Mouse (Mus musculus) erythroblast, embryonic 14.5 days (primary cell): Measurements from ENCODE around the gene Sox8.

Experiments used
- GATA1 ChIP-seq: IDR thresholded peaks from 2 replicates; pipeline ENCODE4 v1.6.1; 2012; ENCODE audit warnings: low read length, inconsistent platforms, mixed read lengths
- TAL1 ChIP-seq: IDR thresholded peaks from 3 replicates; pipeline ENCODE4 v1.6.1; 2012; ENCODE audit warnings: low read length, inconsistent platforms, mixed read lengths

DNA sequence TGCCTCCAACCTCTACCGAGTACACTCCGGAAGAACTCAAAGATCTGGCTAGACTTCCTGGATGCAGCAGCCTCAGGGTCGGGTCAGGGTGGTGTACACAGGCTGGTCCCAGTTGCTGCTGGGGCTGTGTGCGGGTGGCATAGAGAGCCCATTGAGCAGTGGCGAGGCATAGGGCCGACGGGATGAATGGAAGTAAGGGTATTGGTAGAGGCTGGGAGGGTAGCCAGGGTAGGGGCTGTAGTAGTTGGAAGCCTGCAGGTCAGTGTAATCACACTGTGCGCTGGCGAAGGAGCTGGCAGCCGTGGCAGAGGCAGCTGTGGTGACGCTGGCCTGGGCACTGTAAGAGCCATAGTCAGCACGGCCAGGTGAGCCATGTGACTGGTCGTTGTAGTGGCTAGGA, 3.2 kb downstream of the Sox8 start:
- no peak for TF ChIP-seq GATA1
- TF ChIP-seq TAL1 = no peak
